Mouse (Mus musculus): ENCODE data around the gene Spata48.
A peak's percentile ranks its signal among the peaks of the same experiment; 100 is the strongest.

The Spata48 gene

DNA sequence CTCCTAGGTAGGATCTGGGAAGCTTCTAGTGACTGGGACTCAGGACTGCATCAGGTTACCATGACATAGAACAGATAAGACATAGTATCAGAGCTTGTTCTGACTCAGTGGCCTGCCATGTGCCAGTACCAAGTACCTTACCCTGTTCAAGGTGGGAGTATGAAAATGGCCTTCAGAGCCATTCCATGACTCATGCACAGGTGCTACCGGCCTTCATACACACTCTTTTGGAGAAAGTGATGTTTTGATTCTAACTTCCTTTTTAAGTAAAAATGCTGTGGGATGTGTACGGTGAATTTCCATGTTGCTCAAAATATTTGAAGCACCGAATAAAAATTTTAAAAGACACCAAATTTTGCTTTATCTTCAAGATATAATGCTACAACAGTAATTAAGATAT is 84.1 kb downstream of the Spata48 start:
- DNase-seq: no peak

DNA sequence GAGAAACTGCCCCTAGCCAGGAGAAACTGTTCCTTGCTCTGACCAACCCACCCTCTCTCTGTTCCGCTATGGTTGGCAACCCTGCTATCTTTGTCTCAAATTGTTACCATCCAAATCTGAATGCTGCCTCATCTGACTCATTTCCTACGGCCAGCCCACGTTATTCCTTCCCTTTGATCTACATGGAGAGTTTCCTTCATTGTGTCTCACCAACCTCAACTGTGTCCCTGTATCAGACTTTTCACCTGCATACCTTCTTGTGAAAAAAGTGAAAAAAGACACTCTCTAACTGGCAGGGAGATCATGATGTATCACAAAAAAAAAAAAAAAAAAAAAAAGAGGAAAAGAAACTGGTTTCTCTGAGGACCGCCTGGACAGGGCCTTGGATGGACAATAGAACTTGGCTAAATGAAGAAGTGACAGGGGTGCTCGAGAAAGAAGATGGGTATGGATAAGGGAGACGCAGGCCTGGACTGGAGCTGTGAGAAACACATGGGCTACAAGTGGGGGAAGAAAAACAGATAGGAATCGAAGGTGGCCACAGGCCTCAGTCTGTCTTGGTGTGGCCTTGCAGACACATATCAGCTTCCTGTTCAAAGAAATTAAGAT is 85.1 kb downstream of the Spata48 start:
- no peak for DNase-seq

DNA sequence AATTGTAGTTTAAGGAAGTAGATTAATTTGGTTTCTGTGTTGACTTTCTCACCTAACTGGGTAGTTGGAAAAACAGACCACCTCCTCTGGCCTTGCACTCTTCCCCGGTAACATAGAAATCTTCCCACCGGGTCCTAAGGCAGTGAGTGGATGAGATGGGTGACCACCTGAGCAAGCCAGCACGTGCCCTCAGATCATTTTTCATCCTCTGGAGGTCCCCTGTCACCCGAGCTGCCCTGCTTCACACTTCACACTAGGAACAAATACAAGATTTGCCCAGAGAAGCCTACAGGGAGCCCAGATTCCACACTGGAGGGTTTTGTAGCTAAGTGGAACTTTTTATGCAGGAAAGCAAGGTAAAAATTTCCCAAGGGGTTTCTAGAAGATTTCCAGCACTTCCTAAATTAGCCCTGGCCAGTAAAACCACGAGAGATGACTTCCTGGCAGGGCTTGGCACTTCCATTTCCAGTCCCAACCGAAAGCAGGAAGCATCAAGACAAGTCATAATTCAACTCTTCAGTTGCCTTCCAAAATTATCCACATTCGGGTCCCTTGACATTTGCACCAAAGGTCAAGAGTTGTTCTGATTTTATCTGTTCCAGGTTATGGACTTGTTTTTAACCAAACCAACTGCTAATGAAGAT is 85.8 kb downstream of the Spata48 start:
- DNase-seq: no peak

DNA sequence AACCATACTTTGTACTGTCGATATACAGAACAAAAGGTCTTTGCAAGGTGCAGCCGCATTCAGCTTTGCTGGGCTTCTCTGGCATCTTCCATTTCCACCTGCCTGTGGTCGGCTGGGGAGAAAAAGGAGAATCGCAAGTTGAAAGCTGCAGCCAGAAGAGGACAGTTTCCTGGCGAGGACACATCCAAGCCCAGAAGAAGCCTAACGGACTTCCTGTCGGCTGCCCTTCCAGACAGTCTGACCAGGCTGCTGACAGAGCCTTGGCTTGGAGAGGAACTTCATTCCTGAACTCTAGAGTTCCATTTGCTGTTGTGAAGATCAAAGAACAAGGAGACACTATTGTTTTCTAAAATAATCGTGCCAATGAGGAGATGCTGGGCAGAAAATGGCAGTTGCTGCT is 93.7 kb downstream of the Spata48 start:
- no peak for DNase-seq

- DNase-seq: no peak
Measured at GRCm38 (mm10) chr11:11556186-11556585, 94.3 kb downstream of the Spata48 start.

GRCm38 (mm10) chr11:11557173-11557967 is 95.5 kb downstream of the Spata48 start:
- DNase-seq: peak; percentile 2

DNA sequence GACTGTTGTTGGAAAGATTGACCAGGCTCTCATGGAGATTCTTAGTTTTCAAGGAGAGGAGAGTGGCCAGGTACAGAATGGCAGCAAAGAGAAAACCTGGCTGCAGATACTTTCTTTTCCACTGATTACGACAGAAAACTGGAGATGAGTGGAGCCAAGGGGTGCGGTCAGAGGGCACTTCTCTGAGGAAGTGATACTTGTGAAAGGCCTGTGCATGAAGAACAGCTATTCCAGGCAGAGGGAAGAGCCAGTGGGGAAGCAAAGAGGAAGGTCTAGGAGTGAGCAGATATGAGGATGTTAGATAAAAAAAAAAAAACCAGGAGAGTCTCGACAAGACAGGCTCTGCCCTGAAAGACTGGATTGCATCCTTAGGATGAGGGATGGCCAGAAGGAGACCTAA is 96.8 kb downstream of the Spata48 start:
- DNase-seq: no peak

- no peak for DNase-seq
Measured at GRCm38 (mm10) chr11:11559099-11559686, 97.3 kb downstream of the Spata48 start.

DNA sequence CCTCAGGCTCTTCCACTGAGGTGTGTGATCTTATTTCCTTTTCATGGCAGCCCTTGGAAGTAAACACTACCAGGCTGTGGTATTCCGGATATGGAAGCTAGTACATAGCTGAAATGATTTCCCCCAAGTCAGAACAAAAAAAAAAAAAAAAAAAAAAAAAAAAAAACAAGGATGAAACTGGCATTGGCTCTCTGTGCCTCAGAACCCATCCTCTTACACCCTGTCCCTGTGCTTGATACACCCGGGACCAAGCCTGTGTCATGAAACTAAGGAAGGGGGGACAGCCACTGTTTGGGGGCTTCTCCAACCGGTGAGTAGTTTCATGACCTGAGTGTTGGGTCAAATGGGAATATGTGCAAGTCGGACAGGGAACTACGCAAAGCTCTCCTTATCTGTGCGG is 99.2 kb downstream of the Spata48 start:
- no peak for DNase-seq

DNA sequence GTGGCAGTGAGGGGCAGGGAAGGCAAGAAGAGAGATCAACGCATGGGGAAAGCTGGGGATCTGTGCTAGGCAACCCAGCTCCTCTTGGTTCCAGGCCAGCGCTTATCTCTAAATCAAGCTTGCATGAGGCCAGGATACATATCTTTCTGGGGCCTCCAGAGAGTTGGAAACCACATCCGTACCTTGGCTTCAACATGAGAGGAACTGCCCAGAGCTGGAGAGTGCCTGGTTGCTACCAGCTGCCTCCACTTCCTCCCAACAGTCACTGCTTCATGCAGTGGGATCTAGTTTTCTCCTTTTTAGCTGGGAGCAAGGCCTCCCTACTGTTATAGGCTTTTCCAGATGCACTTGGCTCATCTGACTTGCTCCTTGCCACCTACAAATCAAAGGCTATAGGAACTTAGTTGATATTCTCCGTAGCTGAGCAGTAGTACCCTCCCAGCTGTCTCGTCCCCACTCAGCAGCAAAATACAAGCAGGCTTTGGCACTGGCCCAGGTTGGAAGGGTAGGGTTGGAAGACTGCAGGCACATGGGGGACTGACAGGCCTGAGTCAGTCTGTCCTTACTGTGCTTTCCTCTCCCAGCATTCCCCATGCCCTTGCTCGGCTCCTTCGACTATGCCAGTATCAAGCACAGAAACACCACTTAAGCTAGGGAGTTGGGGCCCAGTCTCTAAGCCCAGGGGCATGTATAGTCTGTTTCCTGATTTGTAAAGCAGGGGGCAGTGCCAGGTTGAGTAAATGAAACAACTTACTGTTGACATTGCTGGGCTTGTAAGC is 102.6 kb downstream of the Spata48 start:
- DNase-seq: no peak
